Mouse (Mus musculus): ENCODE results near the gene Ccr5.
"Not testable (repeated sequence)": the region's sequence is repeated elsewhere in the genome, so short reads cannot be mapped to it uniquely, and the experiment has no call there.

Gene Ccr5

DNA sequence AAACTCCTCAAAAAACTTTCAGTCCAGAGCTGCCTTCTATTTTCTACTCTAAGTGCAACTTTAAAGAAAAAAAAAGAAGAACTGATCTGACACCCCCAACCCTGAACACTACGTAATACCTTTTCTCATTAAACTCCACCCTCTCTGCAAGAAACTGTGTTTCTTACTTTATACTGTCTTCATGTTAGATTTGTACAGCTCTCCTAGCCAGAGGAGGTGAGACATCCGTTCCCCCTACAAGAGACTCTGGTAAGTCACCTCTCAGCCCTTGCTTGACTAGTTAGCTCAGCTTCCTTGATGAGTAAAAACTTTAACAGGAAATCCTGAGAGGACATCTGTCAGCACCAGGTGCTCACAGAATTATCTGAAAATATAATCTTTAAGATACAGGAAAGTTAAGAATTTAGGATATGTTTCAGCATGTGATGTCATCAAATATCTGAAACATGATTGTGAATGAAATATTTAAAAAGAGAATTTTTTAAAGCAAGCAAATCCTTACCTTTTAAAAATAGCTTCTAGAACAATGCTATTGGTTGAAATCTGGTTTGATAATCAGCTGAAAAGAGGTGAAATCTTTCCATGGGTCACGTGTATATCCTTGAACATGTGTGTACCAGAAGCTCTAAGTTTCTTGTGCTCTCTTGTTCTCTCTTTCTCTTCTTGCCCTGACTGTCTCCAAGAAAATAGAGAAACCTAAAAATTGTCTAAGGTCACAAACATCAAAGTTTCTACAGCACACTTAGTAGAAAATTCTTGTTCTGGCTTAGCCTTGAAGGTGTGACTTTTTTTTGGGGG lies at the start of gene Ccr5:
TSS of gene Ccr5 (plus strand) at position 157 of the 798 bp plus-strand sequence.
- DNase-seq (ENCODE audit: low spot score in 2 of 2), result peak; percentile 35 to 37

GRCm38 (mm10) chr9:124079803-124080202 lies 41.5 kb upstream of the Ccr5 start:
- DNase-seq (ENCODE audit: low spot score in 2 of 2), result no peak

GRCm38 (mm10) chr9:124080471-124080870 lies 40.9 kb upstream of the Ccr5 start:
- not testable (repeated sequence) for DNase-seq (ENCODE audit: low spot score in 2 of 2)

DNA sequence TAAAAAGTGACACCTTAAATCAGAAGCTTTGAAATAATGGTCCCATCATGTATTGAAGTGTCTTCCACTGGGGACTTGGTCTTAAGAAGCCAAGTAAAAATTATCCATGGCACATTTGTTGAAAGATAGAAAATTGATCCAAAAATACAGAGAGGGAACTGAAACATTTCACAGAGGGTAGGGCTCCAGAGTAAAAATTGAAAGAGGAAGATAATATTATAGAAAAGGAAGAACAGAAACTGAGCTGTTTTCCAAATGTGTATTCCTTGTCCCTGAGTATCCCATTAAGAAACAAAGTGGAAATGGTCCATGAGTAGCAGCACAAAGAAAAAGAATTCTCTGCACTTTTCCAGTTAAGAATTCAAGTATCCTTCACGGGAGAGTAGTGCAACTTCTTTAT lies 30.9 kb upstream of the Ccr5 start:
- no peak for DNase-seq (ENCODE audit: low spot score in 2 of 2)

GRCm38 (mm10) chr9:124099127-124099526 lies 22.2 kb upstream of the Ccr5 start:
- no peak for DNase-seq (ENCODE audit: low spot score in 2 of 2)

GRCm38 (mm10) chr9:124100357-124100756 lies 21.0 kb upstream of the Ccr5 start:
- DNase-seq (ENCODE audit: low spot score in 2 of 2), result no peak

DNA sequence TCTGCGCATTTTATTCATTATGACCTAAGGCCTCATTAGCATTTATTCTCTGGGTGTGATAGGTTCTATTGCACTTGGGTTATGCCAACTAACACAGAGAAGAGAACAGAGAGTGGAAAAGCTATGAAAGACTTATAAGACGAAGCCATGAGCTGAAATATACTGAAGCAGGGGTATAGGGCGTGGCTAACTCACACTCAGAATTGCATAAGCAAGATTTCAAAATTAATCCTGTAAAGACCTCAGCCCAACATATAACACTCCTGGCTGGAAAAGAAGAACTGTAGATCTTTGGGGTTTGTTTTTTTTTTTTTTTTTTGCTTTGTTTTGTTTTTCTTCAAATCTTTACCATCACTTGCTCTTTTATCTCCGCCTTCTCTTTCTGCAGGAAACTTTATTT lies 19.6 kb upstream of the Ccr5 start, which contains the start of gene Ccr2:
TSS of gene Ccr2 (plus strand) at position 228 of the 400 bp plus-strand sequence.
- no peak for DNase-seq (ENCODE audit: low spot score in 2 of 2)

DNA sequence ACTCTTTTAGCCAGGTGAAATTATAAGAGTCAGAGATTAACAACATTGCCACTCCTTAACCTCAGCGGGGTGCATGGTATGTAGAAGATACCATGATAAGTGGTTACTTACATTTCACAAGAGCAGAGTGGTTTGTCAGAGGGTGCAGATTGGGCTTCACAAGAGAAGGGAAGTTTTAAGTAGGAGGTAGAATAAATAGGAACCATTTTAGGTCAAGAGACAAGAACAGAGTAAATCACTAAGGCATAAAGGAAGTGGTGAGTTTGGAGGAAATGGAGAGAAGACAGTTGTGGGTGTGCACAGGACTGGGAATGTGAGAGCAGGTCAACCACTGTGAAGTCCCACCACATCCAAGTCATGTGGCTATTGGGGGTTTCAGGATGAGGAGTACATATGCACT lies 18.1 kb upstream of the Ccr5 start:
- DNase-seq (ENCODE audit: low spot score in 2 of 2), result no peak

- DNase-seq (ENCODE audit: low spot score in 2 of 2), result no peak
Measured at GRCm38 (mm10) chr9:124105196-124105595, 16.1 kb upstream of the Ccr5 start.

DNA sequence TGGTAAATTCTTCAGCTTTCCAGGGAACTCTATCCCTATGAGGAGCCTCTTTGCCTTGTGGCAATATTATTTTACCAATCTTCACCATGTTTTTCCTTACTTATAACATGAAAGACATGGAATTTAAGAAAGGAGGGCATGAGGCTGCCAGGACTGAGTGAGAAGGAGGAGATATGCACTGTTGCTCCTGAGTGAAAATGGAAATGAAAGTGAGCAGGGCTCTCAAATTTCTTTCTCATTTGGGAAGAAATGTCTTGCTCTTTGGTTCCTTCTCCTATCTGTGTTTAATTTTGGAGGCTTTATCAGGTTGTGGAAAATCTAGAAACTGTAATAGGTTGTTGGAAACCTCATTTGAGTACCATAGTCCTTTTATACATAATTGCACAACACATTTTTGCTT lies 14.1 kb upstream of the Ccr5 start:
- DNase-seq (ENCODE audit: low spot score in 2 of 2), result peak in 1 of 2 experiments; percentile 18

DNA sequence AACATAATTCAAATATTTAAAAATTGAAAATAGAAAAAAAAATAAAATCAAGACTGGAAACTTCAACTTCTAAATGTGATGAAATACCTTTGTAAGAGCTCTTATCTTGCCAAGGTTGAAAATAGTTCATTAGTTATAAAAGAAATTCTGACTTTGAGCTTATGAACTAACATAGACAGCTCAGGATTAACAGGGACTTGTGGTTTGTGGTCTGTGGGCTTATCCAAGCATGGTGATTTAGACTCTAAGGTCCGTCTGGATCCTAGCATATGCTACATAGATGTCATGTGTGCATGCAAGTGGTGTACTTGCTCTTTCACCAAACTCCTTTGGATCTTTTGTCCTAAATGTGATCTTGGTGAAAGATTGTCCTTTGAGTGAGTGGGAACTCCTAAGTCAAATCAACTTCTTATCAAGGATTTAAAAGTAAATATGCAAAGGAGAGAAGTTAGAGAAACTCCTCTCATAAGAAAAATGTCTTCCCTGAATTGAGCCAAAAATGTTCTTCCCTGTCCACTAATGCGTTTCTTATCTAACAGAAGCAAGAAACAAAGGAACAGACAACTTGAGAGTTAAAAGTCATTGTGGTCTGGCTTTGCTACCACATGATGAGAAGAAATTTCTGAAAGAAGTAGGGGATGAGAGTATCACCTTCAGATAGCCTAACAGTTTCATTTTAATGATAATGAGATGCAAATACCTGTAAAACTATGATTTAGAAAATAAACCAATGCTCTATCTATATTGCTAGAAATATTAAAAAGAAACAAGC lies 12.8 kb upstream of the Ccr5 start:
- no peak for DNase-seq (ENCODE audit: low spot score in 2 of 2)

DNA sequence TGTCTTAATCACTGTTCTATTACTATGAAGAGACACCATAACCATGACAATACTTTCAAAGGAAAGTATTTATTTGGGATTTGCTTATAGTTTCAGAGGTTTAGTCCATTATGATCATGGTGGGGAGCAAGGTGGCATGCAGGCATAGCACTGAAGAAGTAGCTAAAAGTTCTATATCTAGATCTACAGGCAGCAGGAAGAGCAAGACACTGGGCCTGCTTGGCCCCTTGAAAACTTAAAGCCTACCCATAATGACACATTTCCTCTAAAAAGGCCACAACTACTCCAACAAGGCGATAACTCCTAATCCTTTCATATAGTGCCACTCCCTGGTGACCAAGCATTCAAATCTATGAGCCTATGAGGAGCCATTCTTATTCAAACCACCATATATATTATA lies 9.3 kb upstream of the Ccr5 start:
- no peak for DNase-seq (ENCODE audit: low spot score in 2 of 2)

- peak; percentile 14 to 21 for DNase-seq (ENCODE audit: low spot score in 2 of 2)
Measured at GRCm38 (mm10) chr9:124112591-124113239, 8.6 kb upstream of the Ccr5 start.

DNA sequence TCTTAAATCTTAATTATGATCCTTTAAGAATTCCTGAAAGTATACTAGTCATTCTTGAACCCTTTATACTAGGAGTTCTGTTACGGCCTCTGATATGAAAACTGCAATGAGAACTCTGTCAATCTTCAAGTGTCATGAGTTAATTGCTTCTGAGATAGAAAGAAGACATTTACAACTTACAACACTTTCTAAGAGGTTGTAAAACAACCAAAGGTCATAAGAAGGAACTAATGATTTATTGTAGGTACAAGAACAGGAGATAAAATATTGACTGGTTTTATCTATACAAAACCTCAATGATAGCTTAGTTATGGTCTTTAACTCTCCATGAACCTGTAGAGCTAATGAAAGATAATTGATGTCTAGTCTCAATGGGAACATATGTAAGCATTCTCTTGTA lies 7.6 kb upstream of the Ccr5 start:
- DNase-seq (ENCODE audit: low spot score in 2 of 2), result no peak

DNA sequence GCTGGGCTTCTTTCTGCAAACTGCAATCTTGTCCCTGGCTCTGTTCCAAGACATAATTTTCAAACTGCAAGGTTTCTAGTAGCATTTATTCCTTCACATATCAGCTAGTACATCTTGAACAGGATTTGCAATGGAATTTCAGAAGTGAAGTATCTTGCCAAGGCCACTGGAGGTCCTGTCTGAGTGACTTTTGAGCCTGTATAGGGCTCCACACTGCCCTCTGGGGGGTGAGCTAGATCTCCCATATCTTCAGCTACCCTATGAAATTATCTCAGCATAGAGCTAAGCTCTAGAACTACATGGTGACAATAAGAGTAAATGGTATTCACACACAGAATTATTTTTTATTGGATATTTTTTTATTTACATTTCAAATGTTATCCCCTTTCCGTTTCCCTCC lies 2.9 kb upstream of the Ccr5 start:
- peak; percentile 59 to 71 for DNase-seq (ENCODE audit: low spot score in 2 of 2)

DNA sequence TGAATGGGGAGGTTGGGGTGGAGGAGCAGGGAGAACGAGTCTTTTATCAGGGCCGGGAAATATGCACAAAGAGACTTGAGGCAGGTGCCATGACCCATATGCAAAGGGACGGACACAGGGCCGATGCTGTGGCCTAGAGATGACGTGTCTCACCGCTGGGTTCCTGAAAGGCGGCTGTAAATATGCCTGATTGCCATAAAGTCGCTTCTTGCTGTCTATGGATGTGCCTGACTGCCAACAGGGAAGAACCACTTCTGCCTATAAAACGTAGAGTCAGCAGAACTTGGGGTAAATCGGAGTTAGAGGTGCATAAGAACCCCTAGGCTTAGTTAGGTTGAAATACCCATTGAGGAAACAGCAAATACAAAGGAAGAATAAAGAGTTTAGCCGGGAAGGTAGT lies 4.2 kb downstream of the Ccr5 start:
- no peak for DNase-seq (ENCODE audit: low spot score in 2 of 2)

DNA sequence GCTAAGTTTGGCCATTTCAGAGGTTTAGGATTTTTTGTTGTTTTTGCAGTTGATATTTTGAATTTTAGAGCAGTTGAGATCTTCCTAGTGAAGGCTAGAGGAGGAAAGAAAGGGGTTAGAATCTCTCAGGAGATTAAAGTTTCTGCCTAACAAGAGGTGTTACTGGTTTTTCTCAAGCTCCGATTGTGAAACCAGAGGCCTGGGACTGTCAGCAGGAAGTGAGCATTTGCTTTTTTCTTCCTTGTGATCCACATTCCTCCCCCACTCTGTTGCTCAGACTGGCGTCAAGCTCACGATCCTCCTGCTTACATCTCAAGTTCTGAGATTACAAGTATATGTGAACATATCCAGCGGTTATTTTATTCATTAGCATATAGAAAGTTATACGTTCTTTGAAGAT lies 5.0 kb downstream of the Ccr5 start:
- peak in 1 of 2 experiments; percentile 29 for DNase-seq (ENCODE audit: low spot score in 2 of 2)

DNA sequence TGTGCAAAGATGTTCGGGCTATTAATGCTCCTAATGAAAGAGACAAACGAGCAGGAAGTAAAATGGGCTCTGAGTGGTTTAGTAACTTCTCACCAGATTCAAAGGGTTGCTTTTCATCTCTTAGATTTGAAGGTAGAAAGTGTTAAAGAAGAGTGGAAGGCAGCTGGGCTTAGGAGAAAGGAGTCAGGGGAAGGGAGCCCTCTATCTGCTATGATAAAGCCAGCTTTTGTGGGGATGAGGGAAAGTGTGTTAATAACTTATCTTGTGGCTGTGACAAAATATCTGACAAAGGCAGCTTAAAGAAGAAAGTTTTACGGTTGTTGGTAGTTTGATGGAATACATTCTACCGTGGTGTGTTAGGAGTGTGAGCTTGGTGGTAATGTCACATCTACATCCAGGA lies 6.1 kb downstream of the Ccr5 start:
- DNase-seq (ENCODE audit: low spot score in 2 of 2), result no peak

DNA sequence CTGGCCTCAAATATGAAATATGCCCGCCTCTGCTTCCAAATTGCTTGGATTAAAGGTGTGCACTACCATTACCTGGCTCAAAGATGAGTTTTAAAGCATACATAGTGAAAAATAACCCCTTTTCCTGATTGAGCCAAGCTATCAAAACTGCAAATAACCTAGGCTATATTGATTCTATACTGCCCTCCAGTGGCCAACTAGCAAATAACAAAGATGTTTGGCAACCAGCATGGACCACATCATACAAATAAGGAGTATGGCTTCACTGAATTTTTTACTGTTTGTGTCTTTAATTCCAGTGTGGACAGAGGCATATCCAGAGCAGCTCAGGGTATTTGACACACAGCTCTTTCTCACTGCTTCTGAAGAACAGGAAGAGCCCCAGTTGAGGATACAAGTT lies 7.0 kb downstream of the Ccr5 start:
- DNase-seq (ENCODE audit: low spot score in 2 of 2), result peak; percentile 47 to 65

DNA sequence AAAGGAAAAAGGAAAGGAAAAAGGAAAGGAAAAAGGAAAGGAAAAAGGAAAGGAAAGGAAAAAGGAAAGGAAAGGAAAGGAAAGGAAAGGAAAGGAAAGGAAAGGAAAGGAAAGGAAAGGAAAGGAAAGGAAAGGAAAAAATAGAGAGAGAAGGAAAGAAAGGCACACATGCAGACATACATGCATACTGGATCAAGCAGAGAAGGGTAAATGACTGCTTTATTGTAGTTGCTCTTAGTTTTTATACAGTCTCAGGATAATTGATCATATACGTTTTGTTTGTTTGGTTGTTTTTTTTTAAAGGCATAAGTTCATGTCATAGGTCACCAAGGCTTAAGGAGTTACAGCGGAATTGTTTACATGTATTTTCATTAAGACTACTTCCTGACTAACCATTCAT lies 11.6 kb downstream of the Ccr5 start:
- not testable (repeated sequence) for DNase-seq (ENCODE audit: low spot score in 2 of 2)

DNA sequence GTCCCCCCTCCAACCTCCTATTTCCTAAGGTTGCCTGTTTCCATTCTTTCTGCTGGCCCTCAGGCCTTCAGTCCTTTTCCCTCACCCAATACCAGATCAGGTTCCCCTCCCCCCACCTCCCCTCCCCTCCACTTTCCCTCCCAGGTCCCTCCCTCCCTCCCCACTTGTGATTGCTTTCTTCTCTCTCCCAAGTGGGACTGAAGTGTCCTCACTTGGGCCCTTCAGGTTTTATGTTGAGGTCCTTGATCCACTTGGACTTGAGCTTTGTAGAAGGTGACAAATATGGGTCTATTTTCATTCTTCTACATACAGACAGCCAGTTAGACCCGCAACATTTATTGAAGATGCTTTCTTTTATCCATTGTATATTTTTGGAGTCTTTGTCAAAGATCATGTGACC lies 13.6 kb downstream of the Ccr5 start:
- DNase-seq (ENCODE audit: low spot score in 2 of 2), result not testable (repeated sequence)

GRCm38 (mm10) chr9:124137619-124138018 lies 16.3 kb downstream of the Ccr5 start:
- no peak for DNase-seq (ENCODE audit: low spot score in 2 of 2)
